Mouse (Mus musculus) bone marrow, adult 2 months (tissue): ENCODE results near the gene Pon1. TPM values are rescaled to one million over a fixed set of nuclear protein-coding genes. Genes with fewer than 3 reads are reported as not detected.

Source experiments
- H3K27ac ChIP-seq: fragments of 200-500 bp; 2 replicates; pipeline ENCODE4 v1.5.1; 2012; ENCODE audit warnings: low read depth, mild to moderate bottlenecking, control low read depth, inconsistent platforms, low read length; ENCODE audit not compliant: control insufficient read depth, poor library complexity, insufficient read depth
- H3K4me1 ChIP-seq: fragments of 200-500 bp; 2 replicates; pipeline ENCODE4 v1.6.1; 2011; ENCODE audit warnings: low read length; ENCODE audit not compliant: control insufficient read depth, insufficient read depth
- H3K4me3 ChIP-seq: fragments of 200-500 bp; replicated peaks from 2 replicates; pipeline ENCODE3; 2011; ENCODE audit warnings: mild to moderate bottlenecking, low read depth, low read length, control low read depth; ENCODE audit not compliant: control insufficient read depth
- CTCF ChIP-seq: fragments of 200-500 bp; IDR thresholded peaks from 2 replicates; pipeline ENCODE4 v1.5.1; 2011; ENCODE audit warnings: low read length, control low read depth; ENCODE audit not compliant: control insufficient read depth, insufficient read depth
- POLR2A ChIP-seq: fragments of 200-500 bp; IDR thresholded peaks from 2 replicates; pipeline ENCODE4 v1.6.1; 2011; ENCODE audit warnings: low read depth, mild to moderate bottlenecking, control low read depth, low read length, borderline replicate concordance; ENCODE audit not compliant: control insufficient read depth
- WGBS: fragments of 180-500 bp; shearing (Covaris S2); methylation state at CpG from one replicate; pipeline ENCODE4 v1.1.7; 2018; 5-methylcytosine and 5-hydroxymethylcytosine counted together
- polyA plus RNA-seq: library from polyadenylated mRNA; stranded (reverse); fragments of >200 nt; gene quantifications from 2 replicates; pipeline ENCODE4 v1.2.4, GENCODE M21; 2011; ENCODE audit warnings: low replicate concordance; ENCODE audit not compliant: missing spikeins, insufficient read depth, insufficient read length

The Pon1 gene
- polyA plus RNA-seq, 1 experiment = 3.3 TPM

- no peak overlapping the region for H3K4me3 ChIP-seq
- no peak for TF ChIP-seq POLR2A
- 83% methylated on average over 6 of the region's 6 CpGs for WGBS
Measured at GRCm38 (mm10) chr6:5136046-5136445, 57.7 kb downstream of the Pon1 start.

GRCm38 (mm10) chr6:5134986-5135385, 58.8 kb downstream of the Pon1 start:
- 82% methylated on average over 6 of the region's 6 CpGs for WGBS
- Histone ChIP-seq H3K4me3 (no peak overlapping the region), H3K27ac (no peak overlapping the region), H3K4me1 (no peaks in the 10 kb centered on the region)
- no peak for TF ChIP-seq CTCF
- no peak for TF ChIP-seq POLR2A

More at GRCm38 (mm10) chr6:5136046-5136445, 57.7 kb downstream of the Pon1 start:
- Histone ChIP-seq H3K27ac (no peak overlapping the region), H3K4me1 (no peaks in the 10 kb centered on the region)

GRCm38 (mm10) chr6:5129364-5130093, 64.2 kb downstream of the Pon1 start:
- Histone ChIP-seq H3K4me1 (no peaks in the 10 kb centered on the region), H3K4me3 (no peak overlapping the region), H3K27ac (no peak overlapping the region)
- TF ChIP-seq POLR2A (no peak), CTCF (no peak)
- 84% methylated on average over 14 of the region's 14 CpGs for WGBS

GRCm38 (mm10) chr6:5120229-5120628, 73.5 kb downstream of the Pon1 start:
- WGBS = 91% methylated on average over 3 of the region's 3 CpGs
- Histone ChIP-seq H3K4me3 (no peak overlapping the region), H3K27ac (no peak overlapping the region), H3K4me1 (no peaks in the 10 kb centered on the region)
- TF ChIP-seq POLR2A = no peak
- no peak for TF ChIP-seq CTCF

GRCm38 (mm10) chr6:5119181-5119910, 74.4 kb downstream of the Pon1 start:
- TF ChIP-seq POLR2A (no peak), CTCF (no peak)
- H3K4me1 ChIP-seq = no peaks in the 10 kb centered on the region
- 88% methylated on average over 15 of the region's 15 CpGs for WGBS
- H3K27ac ChIP-seq = no peak overlapping the region
- no peak overlapping the region for H3K4me3 ChIP-seq

Other genes with a start within 250 kb of the Pon1 start
- 2.8 and 4.2 TPM in 2 replicates for gene Pon3, start 62.3 kb upstream of the Pon1 start, polyA plus RNA-seq
- 25.4 and 38.7 TPM in 2 replicates for gene Pon2, start 104.5 kb upstream of the Pon1 start, polyA plus RNA-seq
- 0.59 and 1.7 TPM in 2 replicates for gene Asb4, start 189.4 kb upstream of the Pon1 start, polyA plus RNA-seq